Mouse (Mus musculus) spleen, postnatal 10 days (tissue): ENCODE results near the gene Slc2a13.

Experiments
- DNase-seq, 2 experiments: peaks; one replicate each; pipeline ENCODE4 v3.0.0; 2021 to 2022; ENCODE audit warnings: low spot score in 2 of 2

Slc2a13 gene

GRCm38 (mm10) chr15:91263926-91264325 lies 309.1 kb downstream of the Slc2a13 start:
- DNase-seq, result no peak

DNA sequence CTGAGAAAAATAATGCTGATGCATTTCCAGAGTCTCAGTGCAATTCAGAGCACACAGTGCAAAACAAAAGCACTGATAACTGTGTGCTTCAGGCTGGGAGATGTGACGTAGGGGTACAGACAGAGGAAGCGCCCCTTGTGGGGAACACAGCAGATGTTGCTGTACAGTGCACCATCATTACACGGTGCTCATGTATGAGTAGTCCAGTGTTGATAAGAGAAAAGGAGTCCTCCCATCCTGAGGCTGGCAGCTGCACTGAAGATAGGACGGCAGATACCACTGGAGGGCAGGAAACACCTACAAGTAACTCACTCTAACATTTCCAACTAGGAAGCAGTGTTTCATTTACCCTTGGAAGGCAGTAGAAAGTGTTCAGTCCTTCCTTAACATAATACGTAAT lies 312.5 kb downstream of the Slc2a13 start:
- no peak for DNase-seq

DNA sequence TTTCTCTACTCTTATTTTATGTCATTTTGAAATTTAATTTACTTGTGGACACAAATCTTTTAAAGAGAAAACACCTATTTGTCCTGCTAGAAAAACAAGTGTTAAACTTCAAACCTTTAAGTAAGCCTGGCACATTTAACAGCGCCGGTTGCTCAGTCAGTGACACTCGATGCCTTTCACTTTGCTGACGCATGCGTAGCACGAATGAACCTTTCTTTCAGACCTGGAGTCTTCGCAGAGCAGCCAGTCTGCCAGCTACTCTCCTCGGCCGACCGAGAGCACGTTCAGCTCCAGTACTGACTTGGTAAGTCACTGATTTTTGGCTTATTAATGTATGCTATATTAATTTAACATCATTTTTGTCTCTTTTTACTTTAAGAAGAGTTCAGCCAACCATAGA lies 315.9 kb downstream of the Slc2a13 start:
- DNase-seq, result no peak

GRCm38 (mm10) chr15:91255308-91255707 lies 317.8 kb downstream of the Slc2a13 start:
- no peak for DNase-seq

GRCm38 (mm10) chr15:91252956-91253355 lies 320.1 kb downstream of the Slc2a13 start:
- DNase-seq, result no peak

GRCm38 (mm10) chr15:91251544-91252408 lies 321.3 kb downstream of the Slc2a13 start:
- DNase-seq, result no peak

- no peak for DNase-seq
These were observed 322.2 kb downstream of the Slc2a13 start for GRCm38 (mm10) chr15:91250815-91251214.

- no peak for DNase-seq
These were observed 332.3 kb downstream of the Slc2a13 start for GRCm38 (mm10) chr15:91240683-91241335.

GRCm38 (mm10) chr15:91237294-91237693 lies 335.8 kb downstream of the Slc2a13 start:
- no peak for DNase-seq
